Mouse (Mus musculus) liver, embryonic 16.5 days (tissue): ENCODE data around the gene Lmo3. TPM values are rescaled to one million over a fixed set of nuclear protein-coding genes. Genes with fewer than 3 reads are reported as not detected.

Experiments used
- ATAC-seq: fragments of 200-750 bp; cut with Nextera tagmentation; 2 replicates; pipeline ENCODE4 v1.8.0; 2017; ENCODE audit warnings: low read depth, mild to moderate bottlenecking, moderate number of reproducible peaks, moderate library complexity
- H3K27ac ChIP-seq: fragments of 300-500 bp; sonication (generic); 2 replicates; pipeline ENCODE4 v1.5.1; 2014; ENCODE audit warnings: mild to moderate bottlenecking, low read length
- H3K27me3 ChIP-seq: fragments of 300-500 bp; sonication (generic); 2 replicates; pipeline ENCODE4 v1.6.1; 2014; ENCODE audit warnings: low read depth, low read length, mixed read lengths; ENCODE audit not compliant: control insufficient read depth, insufficient read depth
- H3K36me3 ChIP-seq: fragments of 300-500 bp; sonication (generic); 2 replicates; pipeline ENCODE4 v1.6.1; 2014; ENCODE audit warnings: mild to moderate bottlenecking; ENCODE audit not compliant: control insufficient read depth, insufficient read depth
- H3K4me1 ChIP-seq: fragments of 300-500 bp; sonication (generic); 2 replicates; pipeline ENCODE4 v1.6.1; 2014; ENCODE audit warnings: low read depth, low read length, mixed read lengths; ENCODE audit not compliant: control insufficient read depth
- H3K4me2 ChIP-seq: fragments of 300-500 bp; sonication (generic); 2 replicates; pipeline ENCODE4 v1.6.1; 2014; ENCODE audit warnings: low read depth, low read length, mixed read lengths
- H3K4me3 ChIP-seq: fragments of 300-500 bp; sonication (generic); 2 replicates; pipeline ENCODE4 v1.5.1; 2014; ENCODE audit warnings: low read depth, mild to moderate bottlenecking, low read length
- H3K9ac ChIP-seq: fragments of 300-500 bp; sonication (generic); 2 replicates; pipeline ENCODE4 v1.6.1; 2014; ENCODE audit warnings: low read depth, low read length
- H3K9me3 ChIP-seq: fragments of 300-500 bp; sonication (generic); replicated peaks from 2 replicates; pipeline ENCODE4 v1.6.1; 2016; ENCODE audit warnings: low read length; ENCODE audit not compliant: control insufficient read depth
- WGBS: fragments of 180-500 bp; shearing (Covaris S2); extraction: QIAGEN DNeasy Blood & Tissue Kit; methylation state at CpG from one replicate; pipeline ENCODE4 v1.1.7; 2014; ENCODE audit not compliant: insufficient replicate concordance; 5-methylcytosine and 5-hydroxymethylcytosine counted together
- polyA plus RNA-seq: library from polyadenylated mRNA; unstranded; fragments of >200 nt; fragmentation: Nextera tagmentation; extraction: Ambion mirVana; gene quantifications from 2 replicates; pipeline ENCODE4 v1.2.1, GENCODE M21; 2015

The Lmo3 gene
- 0.13 and 0.17 TPM in 2 replicates for polyA plus RNA-seq

DNA sequence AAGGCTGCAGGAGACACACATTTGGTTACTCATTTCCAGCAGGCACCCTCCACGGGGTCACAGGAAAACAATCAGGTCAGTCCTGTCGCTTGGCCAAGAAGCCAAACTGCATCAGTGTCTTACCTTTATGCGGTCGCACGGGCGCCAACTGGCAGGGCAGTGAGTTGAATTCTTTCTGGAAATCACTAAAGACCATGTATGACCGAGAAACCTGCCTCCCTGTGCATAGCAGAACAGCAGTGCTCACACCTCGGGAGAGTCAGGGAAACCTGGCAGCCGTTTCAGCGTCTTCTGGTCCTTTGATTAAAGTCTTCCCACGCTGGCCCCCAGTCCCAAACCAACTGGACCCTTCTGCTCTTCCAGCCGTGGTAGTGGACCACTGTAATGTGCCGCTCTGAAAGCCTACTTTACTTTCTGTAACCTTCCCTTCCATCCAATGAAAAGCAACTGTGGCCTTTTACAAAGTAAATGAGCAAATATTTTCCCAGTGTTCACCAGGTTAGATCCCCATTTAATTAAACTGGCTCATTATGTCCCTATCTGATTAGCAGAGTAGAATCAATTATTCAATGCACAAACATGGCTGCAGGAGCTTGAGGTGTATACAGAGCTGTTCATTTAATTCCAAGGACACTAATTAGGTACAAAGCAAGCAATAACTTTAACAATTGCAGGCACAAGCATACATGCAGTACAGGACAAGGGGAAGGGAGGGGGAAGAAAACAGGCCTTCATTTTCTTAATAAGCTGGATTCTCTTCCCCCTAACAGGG, at the start of gene Lmo3:
TSS of gene Lmo3 (minus strand) at position 235 of the 772 bp plus-strand sequence.
- Histone ChIP-seq H3K27ac (no peak within 1 kb of the TSS), H3K4me2 (no peak within 1 kb of the TSS), H3K36me3 (no peaks in the 10 kb centered on the region), H3K4me3 (no peak within 1 kb of the TSS), H3K9me3 (no peaks in the 10 kb centered on the region), H3K4me1 (no peaks in the 10 kb centered on the region), H3K27me3 (no peaks in the 10 kb centered on the region), H3K9ac (no peak within 1 kb of the TSS)
- 59% methylated on average over 13 of the region's 13 CpGs for WGBS
- no peak for ATAC-seq

DNA sequence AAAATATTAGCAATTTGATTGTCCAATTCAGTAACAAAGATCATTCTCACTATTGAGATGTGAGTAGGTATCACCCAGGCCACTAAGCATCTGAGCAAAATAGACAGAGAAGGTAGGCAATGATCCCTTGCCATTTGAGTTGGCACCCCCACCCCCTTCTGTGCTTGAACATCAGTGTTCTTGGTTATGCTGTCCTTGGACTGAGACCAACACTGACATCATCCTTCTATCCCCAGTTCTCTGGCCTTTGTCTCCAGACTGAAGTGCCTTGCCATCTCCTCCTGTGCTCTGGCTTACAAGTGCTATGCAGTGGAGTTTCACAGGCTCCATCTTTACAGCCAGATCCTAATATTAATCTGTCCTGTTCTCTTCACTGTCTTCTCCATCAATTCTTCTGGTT, 39.0 kb upstream of the Lmo3 start:
- Histone ChIP-seq H3K9me3 (no peaks in the 10 kb centered on the region), H3K27me3 (no peaks in the 10 kb centered on the region), H3K9ac (no peak overlapping the region), H3K36me3 (no peaks in the 10 kb centered on the region), H3K4me1 (no peaks in the 10 kb centered on the region), H3K4me2 (no peak overlapping the region), H3K27ac (no peak overlapping the region), H3K4me3 (no peak overlapping the region)
- ATAC-seq: no peak

DNA sequence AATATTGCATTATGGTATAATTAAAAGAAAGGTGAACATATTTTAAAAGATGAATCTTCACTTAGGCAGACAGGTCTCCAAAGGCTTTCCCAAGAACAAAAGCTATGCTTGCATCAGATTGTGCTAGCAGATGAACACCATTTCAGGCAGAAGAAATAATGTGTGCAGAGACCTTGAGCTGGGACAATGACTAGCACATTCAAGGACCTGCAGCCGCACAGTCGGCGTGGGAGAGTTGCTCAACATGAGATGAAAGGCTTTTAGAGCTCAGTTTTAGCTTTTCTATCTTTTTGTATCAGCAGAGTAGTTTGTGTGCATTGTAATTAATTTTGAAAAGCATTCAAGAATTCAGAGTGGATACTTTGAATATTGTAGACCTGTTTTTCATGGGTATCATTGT, 36.6 kb upstream of the Lmo3 start:
- 66% methylated on average over 3 of the region's 3 CpGs for WGBS
- Histone ChIP-seq H3K9ac (no peak overlapping the region), H3K27ac (no peak overlapping the region), H3K9me3 (no peaks in the 10 kb centered on the region), H3K4me3 (no peak overlapping the region), H3K27me3 (no peaks in the 10 kb centered on the region), H3K4me2 (no peak overlapping the region), H3K4me1 (no peaks in the 10 kb centered on the region), H3K36me3 (no peaks in the 10 kb centered on the region)
- no peak for ATAC-seq

DNA sequence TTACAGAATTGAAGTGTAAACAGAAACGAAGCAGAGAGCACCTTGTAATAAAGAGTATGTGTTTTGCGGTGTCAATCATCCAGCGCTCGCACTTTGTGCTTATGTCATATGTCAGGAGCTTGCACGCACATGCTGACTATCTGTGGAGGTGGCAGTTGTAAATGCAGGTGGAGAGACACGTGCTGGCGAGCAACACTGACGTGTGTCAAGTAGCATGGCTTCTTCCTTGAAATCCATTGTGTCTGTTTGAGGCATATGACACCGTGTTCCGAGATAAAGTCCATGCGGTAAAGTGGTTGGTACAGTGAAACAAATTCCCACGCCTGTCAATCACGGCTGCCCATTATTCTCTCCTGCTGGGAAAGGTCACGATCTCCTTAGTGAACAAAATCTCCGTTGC, 15.2 kb upstream of the Lmo3 start:
- no peak for ATAC-seq
- no peak overlapping the region for H3K4me3 ChIP-seq
- no peaks in the 10 kb centered on the region for H3K9me3 ChIP-seq
- 76% methylated on average over 15 of the region's 15 CpGs for WGBS
- H3K9ac ChIP-seq: no peak overlapping the region
- no peaks in the 10 kb centered on the region for H3K4me1 ChIP-seq
- H3K27ac ChIP-seq: no peak overlapping the region
- no peaks in the 10 kb centered on the region for H3K27me3 ChIP-seq
- H3K4me2 ChIP-seq: no peak overlapping the region
- no peaks in the 10 kb centered on the region for H3K36me3 ChIP-seq

DNA sequence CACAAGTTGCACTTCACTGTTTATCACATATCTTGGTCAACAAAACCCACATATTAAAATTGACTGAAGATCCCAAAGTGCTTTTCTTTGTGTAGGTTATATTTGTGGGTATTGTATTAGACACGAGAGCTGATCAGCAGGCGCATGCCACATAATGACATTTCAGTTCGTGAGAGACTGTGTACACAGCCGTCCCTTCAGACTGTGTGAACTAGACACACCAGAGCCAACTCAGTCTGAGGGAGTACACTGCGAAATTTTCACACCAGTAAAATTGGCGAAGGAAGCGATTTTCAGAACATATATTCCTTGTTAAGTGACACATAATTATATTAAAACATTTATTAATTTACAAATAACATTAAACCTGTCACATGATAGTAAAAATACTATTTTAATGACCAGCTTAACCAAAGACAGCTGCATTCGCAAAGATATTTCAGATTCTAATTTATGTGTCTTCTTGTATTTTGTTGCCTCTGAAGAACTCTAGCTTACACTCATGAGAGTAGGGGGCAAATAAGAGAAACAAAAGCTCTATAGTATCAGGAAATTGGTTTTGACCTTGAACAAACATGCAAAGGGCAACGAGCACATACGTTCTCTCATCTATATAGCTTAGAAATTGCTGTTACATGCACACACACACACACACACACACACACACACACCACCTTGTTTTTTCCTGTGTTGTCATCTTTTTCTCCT, 14.4 kb upstream of the Lmo3 start:
- no peak for ATAC-seq
- H3K27ac ChIP-seq: no peak overlapping the region
- no peak overlapping the region for H3K4me3 ChIP-seq
- no peak overlapping the region for H3K4me2 ChIP-seq
- H3K9ac ChIP-seq: no peak overlapping the region
- no peaks in the 10 kb centered on the region for H3K27me3 ChIP-seq
- WGBS: 60% methylated on average over 10 of the region's 10 CpGs
- no peaks in the 10 kb centered on the region for H3K4me1 ChIP-seq
- H3K9me3 ChIP-seq: no peaks in the 10 kb centered on the region
- no peaks in the 10 kb centered on the region for H3K36me3 ChIP-seq

DNA sequence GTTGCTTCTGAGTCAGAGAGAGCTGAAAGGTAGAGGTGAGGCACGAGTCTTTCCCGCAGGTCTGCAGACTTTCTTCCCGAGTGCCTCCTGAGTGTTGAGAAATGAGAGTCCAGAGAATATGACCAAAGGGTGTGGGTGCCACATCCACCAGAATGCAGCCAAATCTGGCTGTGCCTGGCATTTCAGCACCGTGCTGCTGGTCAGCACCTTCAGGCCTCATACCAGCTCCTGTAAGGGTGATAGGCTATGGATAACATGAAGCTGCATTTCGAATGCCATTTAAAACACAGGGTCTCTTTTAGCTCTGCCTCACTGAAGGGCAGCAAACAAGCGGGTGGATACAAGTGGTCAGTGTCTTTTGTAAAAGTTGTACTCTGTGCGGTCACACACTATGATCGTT, 1.5 kb upstream of the Lmo3 start:
- Histone ChIP-seq H3K4me3 (no peak overlapping the region), H3K4me1 (no peaks in the 10 kb centered on the region), H3K9ac (no peak overlapping the region), H3K27ac (no peak overlapping the region), H3K36me3 (no peaks in the 10 kb centered on the region), H3K27me3 (no peaks in the 10 kb centered on the region), H3K9me3 (no peaks in the 10 kb centered on the region), H3K4me2 (no peak overlapping the region)
- no peak for ATAC-seq
- WGBS: 56% methylated on average over 8 of the region's 8 CpGs

DNA sequence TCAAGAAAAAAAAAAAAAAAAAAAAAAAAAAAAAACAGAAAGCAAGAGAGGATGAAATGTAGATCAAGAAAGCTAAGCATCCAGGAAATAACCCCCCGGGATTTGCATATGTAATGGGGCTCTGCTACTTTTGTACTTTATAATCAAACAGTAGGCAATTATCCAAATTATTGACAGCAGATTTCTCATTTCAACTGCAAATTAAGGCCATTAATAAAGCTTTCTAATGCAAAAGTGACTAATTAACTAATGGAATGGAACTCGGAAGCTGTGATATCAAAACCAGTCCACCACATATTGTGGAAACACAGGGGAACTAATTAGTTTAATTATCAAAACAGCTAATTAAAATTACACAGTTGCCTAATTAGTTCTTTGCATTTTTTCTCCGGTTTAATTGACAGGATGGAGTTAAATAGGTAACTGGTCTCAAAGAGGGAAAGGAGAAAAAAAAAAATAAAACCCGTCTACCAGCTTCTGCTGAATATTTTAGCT, 785 bp upstream of the Lmo3 start:
- no peaks in the 10 kb centered on the region for H3K4me1 ChIP-seq
- 59% methylated on average over 4 of the region's 4 CpGs for WGBS
- H3K9ac ChIP-seq: no peak overlapping the region
- no peak overlapping the region for H3K4me2 ChIP-seq
- H3K9me3 ChIP-seq: no peaks in the 10 kb centered on the region
- H3K36me3 ChIP-seq: no peaks in the 10 kb centered on the region
- H3K27me3 ChIP-seq: no peaks in the 10 kb centered on the region
- no peak overlapping the region for H3K4me3 ChIP-seq
- no peak for ATAC-seq
- H3K27ac ChIP-seq: no peak overlapping the region

DNA sequence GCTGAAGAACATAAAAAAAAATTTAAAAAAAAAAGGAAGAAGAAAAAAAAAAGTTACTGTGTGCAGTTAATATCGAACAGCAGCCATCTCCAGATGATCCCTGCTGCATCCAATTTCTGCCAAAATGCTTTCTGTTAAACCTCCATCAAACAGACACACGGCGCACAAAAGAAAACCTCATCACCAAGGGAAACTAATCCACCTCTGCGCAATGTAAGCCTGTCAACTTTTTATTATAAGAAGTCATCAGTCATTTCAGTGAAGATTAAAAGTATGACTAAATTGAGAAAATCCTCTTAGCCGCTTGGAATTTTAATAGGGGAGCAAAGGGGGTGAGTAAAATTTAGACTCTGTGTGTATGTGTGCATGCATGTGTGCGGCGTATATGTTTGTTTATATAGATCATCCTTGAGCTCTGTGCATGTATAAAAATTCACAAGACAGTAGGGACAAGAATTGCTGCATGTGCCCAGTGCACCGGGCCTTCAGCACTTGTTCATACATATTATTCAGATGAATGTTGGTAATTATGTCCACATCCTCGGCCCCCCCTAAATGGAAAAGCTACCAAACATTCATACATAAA, 1.2 kb downstream of the Lmo3 start:
- Histone ChIP-seq H3K4me1 (no peaks in the 10 kb centered on the region), H3K9ac (no peak overlapping the region), H3K4me3 (no peak overlapping the region), H3K36me3 (no peaks in the 10 kb centered on the region), H3K4me2 (no peak overlapping the region), H3K27me3 (no peaks in the 10 kb centered on the region), H3K27ac (no peak overlapping the region), H3K9me3 (no peaks in the 10 kb centered on the region)
- no peak for ATAC-seq
- 68% methylated on average over 9 of the region's 9 CpGs for WGBS

DNA sequence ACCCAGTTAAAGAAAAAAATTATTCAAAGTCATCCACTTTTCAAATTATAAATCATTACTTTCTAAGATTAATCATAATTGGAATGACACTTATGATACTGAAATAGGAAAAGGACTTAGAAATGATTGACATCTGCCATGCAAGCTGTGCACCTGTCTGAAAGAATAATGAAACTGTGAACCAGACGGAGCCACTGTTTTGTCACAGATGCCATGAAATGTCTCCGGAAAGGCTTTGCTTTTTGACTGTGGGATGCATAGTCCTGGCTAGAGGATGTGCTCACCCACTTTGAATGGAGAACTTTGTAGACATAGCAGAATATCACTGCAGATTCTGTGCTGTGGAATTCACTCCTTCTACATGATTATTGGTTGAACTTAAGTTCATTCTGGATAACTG, 18.4 kb downstream of the Lmo3 start:
- H3K36me3 ChIP-seq: no peaks in the 10 kb centered on the region
- ATAC-seq: no peak
- 70% methylated on average over 2 of the region's 2 CpGs for WGBS
- no peak overlapping the region for H3K4me3 ChIP-seq
- H3K27ac ChIP-seq: no peak overlapping the region
- H3K4me1 ChIP-seq: no peaks in the 10 kb centered on the region
- no peak overlapping the region for H3K9ac ChIP-seq
- no peak overlapping the region for H3K4me2 ChIP-seq
- no peaks in the 10 kb centered on the region for H3K9me3 ChIP-seq
- H3K27me3 ChIP-seq: no peaks in the 10 kb centered on the region
